Mouse (Mus musculus): ENCODE data around the gene Acacb. TPM values are rescaled to one million over a fixed set of nuclear protein-coding genes. Genes with fewer than 3 reads are reported as not detected.

Gene Acacb
- 4.9 and 6.0 TPM in 2 replicates for polyA plus RNA-seq (2012; rRNA removed)
- 2.7 and 3.7 TPM in 2 replicates for polyA plus RNA-seq (2014; fragmentation: Nextera tagmentation; extraction: Ambion mirVana)

DNA sequence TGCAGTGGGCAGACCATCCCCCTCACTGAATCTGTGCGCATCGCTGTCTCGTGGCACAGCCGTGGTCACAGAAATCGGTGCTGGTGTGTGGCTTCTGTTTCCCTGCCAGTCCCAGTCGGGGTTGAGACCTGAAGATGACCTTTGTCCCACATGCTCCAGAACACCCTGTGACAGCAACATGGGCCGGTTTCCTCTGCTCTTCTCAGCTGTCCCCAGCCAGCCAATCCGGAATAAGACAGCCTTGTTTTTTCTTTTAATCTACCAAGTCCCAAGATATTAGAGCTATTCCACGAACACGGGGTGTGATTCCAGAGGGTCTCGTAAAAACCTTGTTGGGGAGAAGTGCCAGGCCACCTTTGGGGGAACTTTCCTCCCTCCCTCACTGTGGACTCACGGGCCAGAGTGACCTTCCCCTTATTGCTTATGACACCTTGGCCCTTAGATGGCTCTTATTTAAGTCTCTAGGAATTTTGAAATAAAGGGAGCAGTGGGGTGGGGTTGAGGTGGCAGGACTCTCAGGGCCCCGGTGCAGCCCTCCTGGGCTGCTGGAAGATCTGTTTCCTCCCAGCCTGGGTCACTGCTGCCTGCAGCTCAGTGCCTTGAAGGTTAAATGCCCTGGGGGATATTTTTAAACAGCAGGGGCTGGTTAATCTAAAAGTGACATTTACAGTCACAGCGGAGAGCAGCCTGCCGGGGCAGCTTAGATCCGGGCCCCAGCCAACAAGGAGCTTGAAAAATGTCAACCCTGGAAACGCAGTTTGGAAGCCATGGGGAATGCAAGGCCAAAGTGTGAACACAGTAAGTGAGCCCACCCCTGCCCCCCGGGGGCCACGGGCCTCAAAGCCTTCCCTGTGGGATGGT, at the start of gene Acacb:
TSS of gene Acacb (plus strand) at position 508 of the 861 bp plus-strand sequence.
- Histone ChIP-seq H3K4me3 (replicated peaks; ENCODE audit: low read length) (no peak within 1 kb of the TSS), H3K4me1 (ENCODE audit: control insufficient read depth, insufficient read depth, low read length) (peaks cover 11% of the 10 kb centered on the region), H3K4me2 (replicated peaks; ENCODE audit: low read depth, low read length, severe bottlenecking) (no peak within 1 kb of the TSS), H3K9ac (ENCODE audit: low read depth, low read length, severe bottlenecking) (no peak within 1 kb of the TSS), H3K27ac (replicated peaks; ENCODE audit: low read depth, low read length) (no peak within 1 kb of the TSS), H3K27me3 (ENCODE audit: control insufficient read depth, insufficient read depth, low read length) (no peaks in the 10 kb centered on the region), H3K9me3 (ENCODE audit: control insufficient read depth, low read length) (no peaks in the 10 kb centered on the region), H3K36me3 (ENCODE audit: control insufficient read depth, insufficient read depth, low read length) (no peaks in the 10 kb centered on the region)
- ATAC-seq (ENCODE audit: low FRiP score, low read depth) (no peak), DNase-seq (ENCODE audit: low spot score) (no peak)
- WGBS: 22% methylated on average over 19 of the region's 19 CpGs
- TF ChIP-seq POLR2A (IDR thresholded peaks at IDR 0.05; ENCODE audit: borderline replicate concordance, extremely low read depth, insufficient read depth, insufficient read length): no peak

DNA sequence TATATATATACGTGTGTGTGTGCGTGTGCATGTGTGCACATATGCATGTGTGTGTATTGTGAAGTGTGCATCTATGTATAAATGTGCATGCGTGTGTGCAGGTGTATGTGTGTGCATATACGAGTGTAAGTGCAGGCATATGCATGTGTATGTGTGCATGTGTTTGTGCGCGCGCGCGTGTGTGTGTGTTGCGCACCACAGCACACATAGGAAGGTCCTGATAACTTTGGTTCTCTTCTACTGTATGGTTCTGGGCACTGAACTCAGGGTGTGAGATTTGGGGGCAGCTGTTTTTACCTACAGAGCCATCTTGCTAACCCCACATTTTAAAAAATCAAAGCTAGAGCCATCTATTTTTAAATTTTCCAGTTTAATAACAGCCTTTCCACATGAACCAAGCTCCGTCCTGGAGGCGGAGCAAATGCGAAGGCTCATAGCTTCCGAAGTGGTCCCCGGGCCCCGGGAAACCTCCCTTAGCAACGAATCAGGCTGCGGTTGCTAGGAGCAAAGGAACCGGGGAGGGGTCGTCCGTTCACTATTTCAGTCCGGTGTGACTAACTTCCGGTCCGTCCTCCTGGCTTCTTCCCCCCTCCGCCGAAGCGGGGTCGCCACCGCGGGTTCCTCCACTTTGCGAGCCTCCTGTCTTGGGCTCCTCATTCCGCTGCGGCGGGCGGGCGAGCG, 46.5 kb upstream of the Acacb start:
- DNase-seq (ENCODE audit: low spot score) (peak; percentile 96), ATAC-seq (ENCODE audit: low FRiP score, low read depth) (peak; percentile 94)
- Histone ChIP-seq H3K4me3 (replicated peaks; ENCODE audit: low read length) (peak overlapping the region; percentile 87), H3K9me3 (ENCODE audit: control insufficient read depth, low read length) (no peaks in the 10 kb centered on the region), H3K27me3 (ENCODE audit: control insufficient read depth, insufficient read depth, low read length) (no peaks in the 10 kb centered on the region), H3K4me1 (ENCODE audit: control insufficient read depth, insufficient read depth, low read length) (peaks cover 7% of the 10 kb centered on the region), H3K4me2 (replicated peaks; ENCODE audit: low read depth, low read length, severe bottlenecking) (peak overlapping the region; percentile 89), H3K9ac (ENCODE audit: low read depth, low read length, severe bottlenecking) (peak overlapping the region; percentile 92), H3K36me3 (ENCODE audit: control insufficient read depth, insufficient read depth, low read length) (peaks cover 12% of the 10 kb centered on the region; the same call in 1 of the 2 replicates), H3K27ac (replicated peaks; ENCODE audit: low read depth, low read length) (peak overlapping the region; percentile 61; the same call in 1 of the 2 replicates)
- 8% methylated on average over 34 of the region's 37 CpGs for WGBS
- TF ChIP-seq POLR2A (IDR thresholded peaks at IDR 0.05; ENCODE audit: borderline replicate concordance, extremely low read depth, insufficient read depth, insufficient read length): no peak

DNA sequence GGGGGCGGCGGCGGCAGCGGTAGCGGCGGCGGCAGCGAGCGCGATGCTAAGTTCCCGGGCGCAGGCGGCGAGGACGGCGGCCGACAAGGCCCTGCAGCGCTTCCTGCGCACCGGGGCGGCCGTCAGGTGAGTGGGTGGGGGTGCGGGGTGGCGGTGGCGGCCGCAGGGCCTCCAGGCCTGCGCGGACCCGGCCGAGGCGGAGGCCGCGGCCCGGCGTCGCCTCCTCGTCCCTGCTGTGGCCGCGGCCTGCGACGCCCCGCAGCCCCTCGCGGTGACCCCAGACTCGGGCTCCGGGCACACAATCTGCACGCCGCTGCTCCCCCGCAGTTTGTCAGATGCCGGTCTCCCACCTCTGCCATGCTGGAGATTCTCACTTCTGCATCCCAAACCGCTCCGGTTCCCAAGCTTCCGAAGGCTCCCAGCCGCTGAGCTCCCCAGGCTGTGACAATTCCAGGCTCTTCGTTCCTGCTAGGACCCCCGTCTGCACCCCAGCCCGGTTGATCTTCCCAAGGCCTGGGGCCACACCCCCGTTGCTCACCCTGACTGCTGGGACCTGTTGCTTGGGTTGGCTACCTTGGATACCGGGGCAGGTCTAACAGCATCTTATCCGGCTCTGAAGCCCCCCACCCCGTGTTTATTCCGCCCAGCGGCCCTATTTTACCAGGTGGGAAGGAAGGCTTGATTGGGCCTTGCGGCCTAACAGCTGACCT, 45.8 kb upstream of the Acacb start:
- peak overlapping the region; percentile 92 for H3K9ac ChIP-seq (ENCODE audit: low read depth, low read length, severe bottlenecking)

DNA sequence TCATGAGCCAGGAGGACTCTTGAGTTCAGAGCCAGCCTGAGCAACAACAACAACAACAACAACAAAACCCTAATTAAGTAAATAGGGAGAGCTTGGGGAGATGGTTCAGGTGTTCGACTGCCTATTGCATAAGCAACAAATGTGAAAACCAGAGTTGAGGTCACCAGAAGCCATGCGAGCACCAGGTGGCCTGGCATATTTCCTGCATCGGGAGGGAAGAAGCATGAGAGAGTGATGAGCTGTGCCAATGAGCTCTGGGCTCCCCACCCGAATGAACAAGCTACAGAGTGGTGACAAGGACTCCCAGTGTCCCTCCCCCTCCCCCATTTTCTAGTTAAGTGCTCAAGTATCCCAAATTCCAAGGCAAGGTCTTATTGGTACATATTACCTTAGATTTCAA, 44.5 kb upstream of the Acacb start:
- Histone ChIP-seq H3K9me3 (ENCODE audit: control insufficient read depth, low read length) (no peaks in the 10 kb centered on the region), H3K4me2 (replicated peaks; ENCODE audit: low read depth, low read length, severe bottlenecking) (no peak overlapping the region), H3K36me3 (ENCODE audit: control insufficient read depth, insufficient read depth, low read length) (peaks cover 26% of the 10 kb centered on the region), H3K4me3 (replicated peaks; ENCODE audit: low read length) (no peak overlapping the region), H3K4me1 (ENCODE audit: control insufficient read depth, insufficient read depth, low read length) (peaks cover 7% of the 10 kb centered on the region), H3K27me3 (ENCODE audit: control insufficient read depth, insufficient read depth, low read length) (no peaks in the 10 kb centered on the region), H3K9ac (ENCODE audit: low read depth, low read length, severe bottlenecking) (no peak overlapping the region), H3K27ac (replicated peaks; ENCODE audit: low read depth, low read length) (no peak overlapping the region)
- WGBS: 94% methylated on average over 4 of the region's 4 CpGs
- ATAC-seq (ENCODE audit: low FRiP score, low read depth) (no peak), DNase-seq (ENCODE audit: low spot score) (no peak)
- TF ChIP-seq POLR2A (IDR thresholded peaks at IDR 0.05; ENCODE audit: borderline replicate concordance, extremely low read depth, insufficient read depth, insufficient read length): no peak

More for the DNA sequence above, 45.8 kb upstream of the Acacb start:
- Histone ChIP-seq H3K27me3 (ENCODE audit: control insufficient read depth, insufficient read depth, low read length) (no peaks in the 10 kb centered on the region), H3K4me3 (replicated peaks; ENCODE audit: low read length) (peak overlapping the region; percentile 87), H3K4me2 (replicated peaks; ENCODE audit: low read depth, low read length, severe bottlenecking) (peak overlapping the region; percentile 89), H3K9me3 (ENCODE audit: control insufficient read depth, low read length) (no peaks in the 10 kb centered on the region), H3K27ac (replicated peaks; ENCODE audit: low read depth, low read length) (peak overlapping the region; percentile 61; the same call in 1 of the 2 replicates), H3K36me3 (ENCODE audit: control insufficient read depth, insufficient read depth, low read length) (peaks cover 13% of the 10 kb centered on the region), H3K4me1 (ENCODE audit: control insufficient read depth, insufficient read depth, low read length) (peaks cover 7% of the 10 kb centered on the region)
- peak; percentile 64 for ATAC-seq (ENCODE audit: low FRiP score, low read depth)
- WGBS: 6% methylated on average over 31 of the region's 64 CpGs
- TF ChIP-seq POLR2A (IDR thresholded peaks at IDR 0.05; ENCODE audit: borderline replicate concordance, extremely low read depth, insufficient read depth, insufficient read length): no peak
- DNase-seq (ENCODE audit: low spot score): no peak

DNA sequence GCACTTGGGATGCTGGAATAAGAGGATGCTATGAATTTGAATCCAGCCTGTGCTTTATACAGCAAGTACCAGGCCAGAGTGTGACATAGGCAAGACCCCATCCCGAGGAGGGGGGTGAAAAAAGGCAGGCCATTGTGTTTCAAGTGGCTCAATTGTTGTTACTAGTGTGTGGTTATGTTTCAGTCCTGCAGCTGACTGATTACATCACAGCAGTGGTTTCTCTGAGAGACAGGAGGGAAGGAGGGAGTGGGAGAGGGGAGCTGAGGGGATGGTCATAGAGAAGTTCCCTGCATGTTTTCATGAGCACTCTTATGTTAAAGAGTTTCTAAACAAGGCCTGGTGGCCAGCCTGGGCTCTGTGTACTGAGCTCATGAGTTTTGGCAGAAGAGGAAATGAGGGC, 43.5 kb upstream of the Acacb start:
- no peak for ATAC-seq (ENCODE audit: low FRiP score, low read depth)
- Histone ChIP-seq H3K36me3 (ENCODE audit: control insufficient read depth, insufficient read depth, low read length) (peaks cover 33% of the 10 kb centered on the region), H3K9me3 (ENCODE audit: control insufficient read depth, low read length) (no peaks in the 10 kb centered on the region)

More for the DNA sequence above, 43.5 kb upstream of the Acacb start:
- TF ChIP-seq POLR2A (IDR thresholded peaks at IDR 0.05; ENCODE audit: borderline replicate concordance, extremely low read depth, insufficient read depth, insufficient read length): no peak
- H3K4me2 ChIP-seq (replicated peaks; ENCODE audit: low read depth, low read length, severe bottlenecking): no peak overlapping the region
- no peak overlapping the region for H3K27ac ChIP-seq (replicated peaks; ENCODE audit: low read depth, low read length)
- 85% methylated on average over 1 of the region's 1 CpGs for WGBS
- H3K4me3 ChIP-seq (replicated peaks; ENCODE audit: low read length): no peak overlapping the region
- no peak overlapping the region for H3K9ac ChIP-seq (ENCODE audit: low read depth, low read length, severe bottlenecking)
- H3K27me3 ChIP-seq (ENCODE audit: control insufficient read depth, insufficient read depth, low read length): no peaks in the 10 kb centered on the region
- DNase-seq (ENCODE audit: low spot score): no peak
- peaks cover 7% of the 10 kb centered on the region for H3K4me1 ChIP-seq (ENCODE audit: control insufficient read depth, insufficient read depth, low read length)
